Mouse (Mus musculus) forebrain, embryonic 15.5 days (tissue): ENCODE results near the gene Tox3. TPM values are rescaled to one million over a fixed set of nuclear protein-coding genes. Genes with fewer than 3 reads are reported as not detected.
A peak's percentile ranks its signal among the peaks of the same experiment; 100 is the strongest.

Experiments
- ATAC-seq: fragments of 200-750 bp; cut with Nextera tagmentation; replicated peaks from 2 replicates; pipeline ENCODE4 v1.8.0; 2017; ENCODE audit warnings: mild to moderate bottlenecking, moderate TSS enrichment, moderate library complexity
- H3K27ac ChIP-seq: fragments of 300-500 bp; sonication (generic); replicated peaks from 2 replicates; pipeline ENCODE4 v1.5.1; 2015; ENCODE audit warnings: mild to moderate bottlenecking, inconsistent platforms
- H3K27me3 ChIP-seq: fragments of 300-500 bp; sonication (generic); 2 replicates; pipeline ENCODE4 v1.6.1; 2015; ENCODE audit warnings: inconsistent platforms
- H3K36me3 ChIP-seq: fragments of 300-500 bp; sonication (generic); 2 replicates; pipeline ENCODE4 v1.6.1; 2015; ENCODE audit warnings: mild to moderate bottlenecking, inconsistent platforms
- H3K4me1 ChIP-seq: fragments of 300-500 bp; sonication (generic); 2 replicates; pipeline ENCODE4 v1.6.1; 2015; ENCODE audit warnings: inconsistent platforms
- H3K4me2 ChIP-seq: fragments of 300-500 bp; sonication (generic); replicated peaks from 2 replicates; pipeline ENCODE4 v1.6.1; 2015; ENCODE audit warnings: mild to moderate bottlenecking, inconsistent platforms
- H3K4me3 ChIP-seq: fragments of 300-500 bp; sonication (generic); 2 replicates; pipeline ENCODE4 v1.5.1; 2015; ENCODE audit warnings: mild to moderate bottlenecking, inconsistent platforms
- H3K9ac ChIP-seq: fragments of 300-500 bp; sonication (generic); replicated peaks from 2 replicates; pipeline ENCODE4 v1.6.1; 2015; ENCODE audit warnings: mild to moderate bottlenecking, inconsistent platforms
- H3K9me3 ChIP-seq: fragments of 300-500 bp; sonication (generic); 2 replicates; pipeline ENCODE4 v1.6.1; 2016; ENCODE audit warnings: inconsistent platforms
- WGBS: fragments of 180-500 bp; shearing (Covaris S2); methylation state at CpG from one replicate; pipeline ENCODE4 v1.1.7; 2015; ENCODE audit warnings: mixed read lengths; 5-methylcytosine and 5-hydroxymethylcytosine counted together
- polyA plus RNA-seq: library from polyadenylated mRNA; unstranded; fragments of >200 nt; fragmentation: Nextera tagmentation; extraction: Ambion mirVana; gene quantifications from 2 replicates; pipeline ENCODE4 v1.2.1, GENCODE M21; 2015

Gene Tox3
- polyA plus RNA-seq, 1 experiment from 2014 or later = 32.4 TPM

DNA sequence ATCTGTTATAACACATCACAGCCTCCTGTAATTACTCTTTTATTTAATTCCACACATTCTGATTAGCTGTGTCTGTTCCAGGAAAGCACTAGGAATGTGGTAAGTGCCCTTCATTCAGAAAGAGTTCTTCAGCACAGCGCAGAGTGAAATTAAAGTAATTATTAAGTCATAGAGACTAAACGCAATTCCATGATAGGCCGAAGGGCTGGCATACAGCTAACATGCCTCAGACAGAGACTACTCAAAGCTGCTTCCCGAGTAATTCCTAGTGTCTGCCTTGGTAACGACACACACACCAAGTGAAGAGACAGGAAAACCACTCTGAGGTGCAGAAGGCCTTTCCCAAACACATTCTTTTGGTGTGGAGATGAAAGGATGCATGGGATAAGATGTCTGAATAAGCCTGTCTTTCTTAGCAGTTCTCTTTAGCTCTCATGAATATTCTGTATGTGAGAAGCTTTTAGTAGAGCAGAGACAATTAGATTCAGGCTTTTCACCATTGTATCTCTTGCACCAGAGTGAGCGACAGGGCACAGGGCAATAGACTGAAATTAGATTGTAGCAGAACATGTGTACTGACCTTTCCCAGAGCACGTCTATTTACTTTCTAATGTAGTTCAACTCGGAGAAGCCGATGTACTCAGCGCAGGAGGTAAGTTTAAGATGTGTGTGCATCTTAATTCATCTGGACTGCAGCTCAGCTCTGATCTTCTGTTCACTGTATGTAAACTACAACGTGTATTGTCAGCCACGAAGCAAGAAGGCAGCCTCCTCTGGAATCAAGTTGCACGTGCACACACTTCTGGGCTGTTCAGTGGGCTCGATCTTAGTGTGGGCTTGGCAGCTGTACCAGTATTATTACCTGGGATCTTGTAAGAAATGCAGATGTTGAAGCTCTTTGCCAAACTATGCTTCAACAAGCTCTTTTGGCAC is 138.8 kb downstream of the Tox3 start:
- H3K36me3 ChIP-seq = no peaks in the 10 kb centered on the region
- peak; percentile 43; the same call in 1 of the 2 replicates for ATAC-seq
- H3K27ac ChIP-seq = peak overlapping the region; percentile 54; the same call in 1 of the 2 replicates
- H3K9me3 ChIP-seq = no peaks in the 10 kb centered on the region
- H3K27me3 ChIP-seq = no peaks in the 10 kb centered on the region
- H3K9ac ChIP-seq = no peak overlapping the region
- H3K4me2 ChIP-seq = no peak overlapping the region
- H3K4me3 ChIP-seq = no peak overlapping the region
- whole genome bisulfite sequencing = 15% methylated on average over 14 of the region's 14 CpGs
- peaks cover 16% of the 10 kb centered on the region for H3K4me1 ChIP-seq
